Mouse (Mus musculus) kidney, adult 11 months (tissue): Measurements from ENCODE around the gene St8sia4.
"Not testable (repeated sequence)": the region's sequence is repeated elsewhere in the genome, so short reads cannot be mapped to it uniquely, and the experiment has no call there.

Source experiments
- DNase-seq: peaks from one replicate; pipeline ENCODE4 v3.0.0; 2022

St8sia4 gene

DNA sequence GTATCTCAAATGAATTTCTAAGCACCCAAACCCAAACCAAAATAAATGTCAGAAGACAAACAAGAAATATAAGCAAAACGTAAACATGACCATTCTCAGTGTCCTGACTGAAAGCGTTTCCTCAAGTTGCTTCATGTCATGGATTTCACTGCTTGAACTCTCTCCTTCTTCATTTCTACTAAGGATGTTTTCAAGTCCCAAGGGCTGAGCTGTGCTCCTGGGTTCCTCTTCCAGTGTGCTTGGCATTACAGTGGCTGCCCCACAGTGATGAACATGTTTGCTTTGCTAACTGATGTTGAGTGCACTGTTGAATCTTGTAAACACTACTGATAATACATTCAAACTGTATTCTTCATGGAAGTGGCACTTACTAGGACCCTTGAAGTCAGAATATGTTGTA is 76.3 kb downstream of the St8sia4 start:
- DNase-seq, result no peak

- no peak for DNase-seq
These were observed 77.3 kb downstream of the St8sia4 start for GRCm38 (mm10) chr1:95590108-95590507.

DNA sequence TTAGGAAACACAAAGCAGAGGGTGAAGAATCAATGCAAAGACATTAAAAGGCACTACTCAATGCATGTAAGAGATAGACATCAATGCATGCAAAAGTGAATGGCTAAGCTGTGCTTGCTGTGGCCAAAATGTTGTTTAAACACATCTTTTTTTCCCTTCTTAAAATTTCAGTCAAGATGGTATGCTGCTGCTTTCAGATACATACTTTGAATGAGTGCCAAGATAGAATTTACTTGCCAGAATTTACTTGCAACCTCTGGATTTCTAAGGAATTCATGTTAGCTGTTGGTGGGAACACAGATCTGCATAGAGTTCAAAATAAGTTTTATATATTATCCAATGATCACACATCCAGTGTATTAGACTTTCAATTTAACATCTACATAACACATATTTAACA is 77.9 kb downstream of the St8sia4 start:
- DNase-seq, result no peak

DNA sequence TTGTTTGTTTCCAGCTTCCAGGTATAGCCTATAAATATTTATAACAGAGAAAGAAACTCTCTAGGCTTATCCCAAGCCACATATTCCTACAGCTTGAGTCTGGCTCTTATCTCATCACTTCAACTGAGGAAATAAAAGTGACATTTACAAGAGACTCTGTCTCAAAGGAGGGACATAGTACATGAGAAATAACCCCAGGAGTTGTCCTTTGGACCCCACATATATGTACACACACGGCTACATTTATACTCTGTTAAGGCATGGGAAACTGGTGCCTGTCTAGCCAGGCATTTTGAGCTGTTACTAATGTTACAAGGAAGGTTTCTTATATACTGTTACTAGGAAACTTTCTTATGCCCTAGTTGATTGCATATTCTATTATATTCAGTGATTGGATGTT is 84.1 kb downstream of the St8sia4 start:
- DNase-seq, result no peak

GRCm38 (mm10) chr1:95582264-95582663 is 85.1 kb downstream of the St8sia4 start:
- no peak for DNase-seq

DNA sequence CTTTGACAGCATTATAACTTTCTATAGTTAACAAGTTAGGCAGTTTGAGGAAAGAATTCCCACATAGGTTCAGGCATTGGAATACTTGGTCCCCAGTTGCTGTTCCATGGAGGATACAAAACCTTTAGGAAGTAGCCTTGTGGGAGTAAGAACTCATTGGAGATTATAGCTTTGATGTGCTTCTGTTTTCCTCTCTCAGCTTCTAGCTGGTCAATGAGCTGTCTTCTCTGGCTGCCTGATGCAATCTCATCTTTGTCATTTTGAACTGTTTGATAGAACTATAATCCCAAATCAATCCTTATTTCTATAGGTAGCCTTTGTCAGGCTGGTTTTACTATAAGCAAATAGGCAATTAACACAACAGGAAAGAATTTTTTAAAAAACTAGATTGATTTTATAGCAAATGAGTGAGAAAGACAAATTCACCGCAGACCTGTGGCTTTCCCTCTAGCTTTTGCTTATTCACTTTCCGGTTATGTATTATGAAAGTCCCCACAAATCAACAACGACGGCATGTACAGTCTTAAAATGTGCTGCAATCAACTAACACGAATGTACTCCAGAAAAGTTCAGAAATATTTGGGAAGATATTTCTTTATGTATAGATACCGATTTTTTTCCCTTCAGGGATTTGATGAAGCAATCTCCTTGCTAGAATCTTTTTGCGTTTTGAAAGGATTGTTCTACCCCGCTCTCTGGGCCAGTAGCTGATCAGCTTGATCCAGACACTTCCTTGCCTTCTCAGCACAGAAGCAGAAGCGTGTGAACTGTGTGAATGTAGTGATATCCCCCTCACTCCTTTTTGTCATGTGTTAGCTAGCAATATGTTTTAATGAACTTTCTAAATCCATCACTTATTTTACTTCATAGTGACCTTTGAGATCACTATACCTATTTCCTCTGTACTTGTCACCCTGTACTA is 94.5 kb downstream of the St8sia4 start:
- no peak for DNase-seq

DNA sequence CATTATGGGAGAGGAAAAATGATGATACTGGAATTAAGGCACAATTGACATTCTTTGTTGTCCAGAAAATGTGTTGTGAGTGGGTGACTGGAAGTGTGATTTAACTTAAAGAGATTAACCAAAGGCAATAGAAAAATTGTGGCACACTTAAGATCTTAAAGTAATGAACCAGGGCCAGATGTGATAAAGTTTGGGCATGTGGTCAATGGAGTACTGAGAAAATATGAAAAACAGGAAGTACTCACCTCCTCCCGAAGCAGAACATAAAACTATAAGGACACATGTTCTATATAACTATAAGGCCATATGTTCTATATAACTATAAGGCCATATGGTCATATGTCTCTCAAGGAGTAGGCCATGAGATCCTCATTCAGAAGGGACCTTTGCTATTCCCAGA is 96.3 kb downstream of the St8sia4 start:
- DNase-seq, result no peak

- DNase-seq, result not testable (repeated sequence)
These were observed 112.8 kb downstream of the St8sia4 start for GRCm38 (mm10) chr1:95554556-95554955.

DNA sequence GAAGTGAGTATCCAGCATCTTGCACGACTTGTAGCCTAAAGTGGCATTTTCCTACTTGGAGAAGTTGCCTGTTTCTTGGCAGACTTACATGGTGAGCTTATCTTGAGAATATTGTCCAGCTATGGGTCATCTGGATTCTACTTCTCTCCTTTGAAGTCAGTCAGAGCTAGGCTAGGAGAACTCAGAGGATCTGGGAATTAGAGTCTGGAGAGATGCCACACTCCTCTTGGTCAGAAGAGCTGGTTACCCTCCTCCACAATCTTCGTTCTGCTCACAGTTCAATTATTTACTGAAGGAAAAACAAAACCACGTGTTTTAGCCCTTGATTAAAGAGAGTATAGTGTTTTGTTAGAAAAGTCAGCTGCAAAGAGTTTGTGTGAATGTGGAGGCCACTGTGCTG is 125.9 kb downstream of the St8sia4 start:
- no peak for DNase-seq
